Mouse (Mus musculus) neural tube, embryonic 12.5 days (tissue): Measurements from ENCODE around the gene Cngb1. TPM values are rescaled to one million over a fixed set of nuclear protein-coding genes. Genes with fewer than 3 reads are reported as not detected.
"Not testable (repeated sequence)": the region's sequence is repeated elsewhere in the genome, so short reads cannot be mapped to it uniquely, and the experiment has no call there.

Experiments used
- ATAC-seq: fragments of 200-750 bp; cut with Nextera tagmentation; 2 replicates; pipeline ENCODE4 v1.8.0; 2017; ENCODE audit warnings: low read depth, mild to moderate bottlenecking, moderate TSS enrichment, moderate library complexity; ENCODE audit not compliant: low FRiP score
- H3K27ac ChIP-seq: fragments of 300-500 bp; sonication (generic); 2 replicates; pipeline ENCODE4 v1.5.1; 2016
- H3K27me3 ChIP-seq: fragments of 300-500 bp; sonication (generic); replicated peaks from 2 replicates; pipeline ENCODE4 v1.6.1; 2016; ENCODE audit warnings: mild to moderate bottlenecking
- H3K36me3 ChIP-seq: fragments of 300-500 bp; sonication (generic); 2 replicates; pipeline ENCODE4 v1.6.1; 2016; ENCODE audit warnings: mild to moderate bottlenecking
- H3K4me1 ChIP-seq: fragments of 300-500 bp; sonication (generic); 2 replicates; pipeline ENCODE4 v1.6.1; 2016
- H3K4me2 ChIP-seq: fragments of 300-500 bp; sonication (generic); replicated peaks from 2 replicates; pipeline ENCODE4 v1.6.1; 2016; ENCODE audit warnings: mild to moderate bottlenecking
- H3K4me3 ChIP-seq: fragments of 300-500 bp; sonication (generic); 2 replicates; pipeline ENCODE4 v1.5.1; 2016
- H3K9ac ChIP-seq: fragments of 300-500 bp; sonication (generic); 2 replicates; pipeline ENCODE4 v1.6.1; 2016; ENCODE audit warnings: mild to moderate bottlenecking
- H3K9me3 ChIP-seq: fragments of 300-500 bp; sonication (generic); 2 replicates; pipeline ENCODE4 v1.6.1; 2016; ENCODE audit warnings: mild to moderate bottlenecking
- WGBS: fragments of 180-500 bp; shearing (Covaris S2); methylation state at CpG from one replicate; pipeline ENCODE4 v1.1.7; 2016; 5-methylcytosine and 5-hydroxymethylcytosine counted together
- polyA plus RNA-seq: library from polyadenylated mRNA; unstranded; fragments of >200 nt; fragmentation: Nextera tagmentation; extraction: Ambion mirVana; gene quantifications from 2 replicates; pipeline ENCODE4 v1.2.1, GENCODE M21; 2016

Gene Cngb1
- polyA plus RNA-seq, 1 experiment from 2014 or later = 0.85 TPM

DNA sequence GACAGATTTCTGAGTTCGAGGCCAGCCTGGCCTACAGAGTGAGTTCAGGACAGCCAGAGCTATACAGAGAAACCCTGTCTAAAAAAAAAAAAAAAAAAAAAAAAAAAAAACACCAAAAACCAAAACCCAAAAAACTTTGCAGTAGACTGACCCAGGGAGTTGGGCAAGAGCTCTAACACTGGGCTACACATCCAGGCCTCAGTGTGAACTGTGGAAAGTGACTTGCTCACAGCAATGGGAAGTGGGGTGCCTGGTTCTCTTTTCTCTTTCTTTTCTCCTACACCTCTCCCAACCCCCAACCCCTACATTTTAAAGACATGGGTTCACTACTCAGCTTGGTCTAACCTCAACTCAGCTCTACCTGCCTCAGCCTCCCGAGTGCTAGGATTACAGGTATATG lies 44.2 kb downstream of the Cngb1 start:
- Histone ChIP-seq H3K9ac (no peak overlapping the region), H3K9me3 (no peaks in the 10 kb centered on the region), H3K27me3 (0 out of 2 replicates have a peak, but pooled peaks cover 2% of the 10 kb centered on the region), H3K27ac (no peak overlapping the region), H3K36me3 (no peaks in the 10 kb centered on the region), H3K4me1 (no peaks in the 10 kb centered on the region), H3K4me3 (no peak overlapping the region), H3K4me2 (no peak overlapping the region)
- no peak for ATAC-seq
- 86% methylated on average over 2 of the region's 2 CpGs for WGBS

DNA sequence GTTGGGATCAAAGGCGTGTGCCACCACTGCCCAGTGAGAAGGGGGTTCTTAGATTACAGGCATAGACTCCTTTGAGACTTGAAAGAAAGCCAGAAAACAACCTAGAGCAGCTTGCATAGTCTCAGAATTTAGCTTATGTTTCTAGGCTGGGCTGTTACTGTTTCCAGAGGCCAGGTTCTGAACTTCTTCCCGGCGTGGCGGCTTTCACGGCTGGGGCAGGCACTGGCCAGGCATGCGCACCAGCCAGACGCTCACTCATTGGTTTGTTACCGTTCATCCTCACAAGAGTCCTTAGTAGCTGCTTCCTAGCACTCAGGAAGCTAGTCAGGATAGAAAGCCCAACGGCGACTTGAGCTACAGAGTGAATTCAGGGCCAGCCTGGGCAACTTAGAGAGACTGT lies 50.8 kb downstream of the Cngb1 start:
- Histone ChIP-seq H3K27me3 (0 out of 2 replicates have a peak, but pooled peaks cover 2% of the 10 kb centered on the region), H3K27ac (no peak overlapping the region), H3K4me3 (no peak overlapping the region), H3K4me1 (no peaks in the 10 kb centered on the region), H3K4me2 (no peak overlapping the region), H3K36me3 (no peaks in the 10 kb centered on the region), H3K9ac (no peak overlapping the region), H3K9me3 (no peaks in the 10 kb centered on the region)
- WGBS = 83% methylated on average over 10 of the region's 10 CpGs
- ATAC-seq = no peak

DNA sequence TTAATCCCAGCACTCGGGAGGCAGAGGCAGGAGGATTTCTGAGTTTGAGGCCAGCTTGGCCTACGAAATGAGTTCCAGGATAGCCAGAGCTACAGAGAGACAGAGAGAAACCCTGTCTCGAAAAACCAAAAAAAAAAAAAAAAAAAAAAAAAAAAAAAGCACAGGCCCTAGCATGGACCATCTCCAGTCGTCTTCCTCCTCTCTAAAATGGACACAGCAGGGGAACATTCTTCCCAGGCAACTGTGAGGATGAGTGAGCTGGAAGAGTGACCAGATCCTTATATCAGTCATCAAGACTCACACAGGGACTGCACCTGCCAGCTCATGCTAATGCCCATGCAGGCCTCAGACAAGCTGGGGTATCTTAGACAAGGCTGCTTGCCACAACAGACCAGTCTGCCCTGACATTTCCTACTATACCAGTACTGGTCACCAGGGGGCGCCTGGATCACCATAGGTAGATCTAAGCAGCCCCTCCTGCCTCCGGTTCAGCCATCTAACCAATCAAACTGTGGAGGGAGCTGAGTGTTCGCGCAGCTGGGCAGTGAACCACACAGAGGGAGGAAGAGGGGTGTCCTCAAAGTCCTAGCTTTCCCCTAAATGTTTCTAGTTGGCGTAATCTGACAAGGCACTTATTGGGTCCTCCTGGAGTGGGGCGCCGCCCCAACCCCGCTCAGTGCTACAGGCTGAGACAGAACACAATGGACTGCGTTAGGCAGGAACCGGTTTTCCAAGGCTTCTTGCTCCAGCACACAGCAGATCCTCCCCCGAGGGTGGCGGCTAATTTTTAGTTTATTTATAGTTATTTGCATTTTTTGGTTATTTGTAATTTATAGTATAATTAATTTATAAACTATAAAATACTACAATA lies 51.6 kb downstream of the Cngb1 start:
- Histone ChIP-seq H3K9me3 (no peaks in the 10 kb centered on the region), H3K27me3 (0 out of 2 replicates have a peak, but pooled peaks cover 2% of the 10 kb centered on the region), H3K4me1 (no peaks in the 10 kb centered on the region), H3K27ac (no peak overlapping the region), H3K4me2 (peak overlapping the region; percentile 54), H3K9ac (no peak overlapping the region), H3K36me3 (no peaks in the 10 kb centered on the region), H3K4me3 (0 out of 2 replicates have a peak overlapping the region, but pooled peaks have one; percentile 24)
- ATAC-seq = peak; percentile 92
- WGBS = 22% methylated on average over 16 of the region's 16 CpGs

DNA sequence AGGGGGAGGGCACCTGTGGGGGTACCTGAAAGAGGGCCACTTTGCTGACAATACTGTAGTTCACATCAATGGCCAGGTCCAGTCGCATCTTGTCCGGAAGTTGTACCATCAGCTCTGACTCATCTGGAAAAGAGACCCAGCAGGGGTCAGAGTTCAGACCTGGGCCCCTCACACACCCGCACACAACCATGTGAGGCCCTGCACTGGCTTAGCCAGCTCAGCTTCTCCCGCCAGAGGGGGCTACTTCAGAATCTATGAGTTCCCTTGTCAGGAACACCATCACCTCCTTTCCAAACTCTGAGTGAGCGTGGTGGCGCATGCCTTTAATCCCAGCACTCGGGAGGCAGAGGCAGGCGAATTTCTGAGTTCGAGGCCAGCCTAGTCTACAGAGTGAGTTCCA lies 54.3 kb downstream of the Cngb1 start:
- ATAC-seq = no peak
- Histone ChIP-seq H3K4me2 (no peak overlapping the region), H3K9me3 (no peaks in the 10 kb centered on the region), H3K27me3 (no peaks in the 10 kb centered on the region), H3K27ac (no peak overlapping the region), H3K9ac (no peak overlapping the region), H3K4me1 (no peaks in the 10 kb centered on the region), H3K4me3 (no peak overlapping the region), H3K36me3 (no peaks in the 10 kb centered on the region)
- 66% methylated on average over 9 of the region's 9 CpGs for WGBS

DNA sequence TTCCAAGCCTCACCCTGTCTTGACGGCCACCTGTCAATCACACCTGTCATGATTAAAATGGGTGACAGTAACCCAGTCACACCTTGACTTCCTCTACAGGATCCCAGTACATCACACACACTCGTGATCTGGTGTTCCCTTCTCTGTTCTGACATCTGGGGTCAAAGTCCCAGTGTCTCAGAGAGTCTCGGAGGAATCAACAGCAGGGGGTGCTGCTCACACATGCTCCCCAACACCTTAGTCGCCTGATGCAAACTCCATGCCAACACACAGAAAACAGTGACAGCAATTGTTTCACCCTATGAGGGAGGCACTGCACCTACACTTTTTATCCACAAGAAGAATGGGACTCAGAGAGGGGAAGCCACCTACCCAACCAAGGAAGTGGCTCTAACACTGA lies 56.5 kb downstream of the Cngb1 start:
- 63% methylated on average over 4 of the region's 4 CpGs for WGBS
- Histone ChIP-seq H3K4me2 (no peak overlapping the region), H3K4me3 (no peak overlapping the region), H3K9ac (no peak overlapping the region), H3K27ac (no peak overlapping the region), H3K4me1 (peaks cover 6% of the 10 kb centered on the region; the same call in 1 of the 2 replicates), H3K27me3 (no peaks in the 10 kb centered on the region), H3K36me3 (no peaks in the 10 kb centered on the region), H3K9me3 (no peaks in the 10 kb centered on the region)
- no peak for ATAC-seq

DNA sequence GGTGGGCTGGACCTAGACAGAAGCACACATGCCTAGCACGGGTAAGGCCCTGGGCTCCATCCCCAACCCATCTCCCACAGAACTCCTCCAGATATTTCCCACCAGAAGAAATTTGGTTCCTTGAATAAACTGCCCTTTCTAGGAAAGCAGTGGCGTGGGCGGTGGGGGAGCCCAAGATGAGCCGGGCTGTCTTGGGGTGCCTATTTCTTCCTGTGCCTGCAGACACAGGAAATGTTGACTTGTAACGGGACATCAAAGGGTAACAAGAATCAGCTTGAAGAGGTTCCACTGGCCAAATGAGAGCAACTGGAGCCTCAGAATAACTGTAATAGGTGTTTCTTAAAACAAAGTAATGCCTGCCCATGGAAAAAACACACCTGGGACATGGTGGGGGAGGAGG lies 59.1 kb downstream of the Cngb1 start:
- no peaks in the 10 kb centered on the region for H3K27me3 ChIP-seq
- H3K4me2 ChIP-seq = no peak overlapping the region
- H3K4me1 ChIP-seq = peaks cover 26% of the 10 kb centered on the region
- no peak for ATAC-seq
- no peak overlapping the region for H3K4me3 ChIP-seq
- no peaks in the 10 kb centered on the region for H3K9me3 ChIP-seq
- WGBS = 82% methylated on average over 5 of the region's 5 CpGs
- H3K27ac ChIP-seq = no peak overlapping the region
- no peaks in the 10 kb centered on the region for H3K36me3 ChIP-seq
- H3K9ac ChIP-seq = no peak overlapping the region

DNA sequence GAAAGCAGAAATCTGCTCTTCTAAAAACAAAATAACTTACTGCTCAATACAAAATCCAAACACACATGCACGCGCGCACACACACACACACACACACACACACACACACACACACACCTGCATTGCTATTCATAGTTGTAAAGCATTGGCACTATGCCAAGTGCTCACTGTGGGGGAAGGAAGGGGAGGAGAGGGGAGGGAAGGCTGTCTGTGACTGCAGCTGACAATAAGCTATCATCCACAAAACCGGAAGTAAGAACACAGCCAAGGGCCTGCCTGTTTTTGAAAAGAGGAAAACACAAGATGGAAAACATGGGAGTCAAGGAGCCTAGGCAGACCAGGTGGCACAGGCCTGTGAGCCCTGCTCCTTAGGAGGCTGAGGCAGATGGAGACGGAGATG lies 61.2 kb downstream of the Cngb1 start:
- H3K9me3 ChIP-seq = no peaks in the 10 kb centered on the region
- no peak overlapping the region for H3K9ac ChIP-seq
- peaks cover 36% of the 10 kb centered on the region for H3K4me1 ChIP-seq
- ATAC-seq = no peak
- 65% methylated on average over 5 of the region's 5 CpGs for WGBS
- H3K4me3 ChIP-seq = no peak overlapping the region
- no peaks in the 10 kb centered on the region for H3K36me3 ChIP-seq
- H3K4me2 ChIP-seq = no peak overlapping the region
- no peaks in the 10 kb centered on the region for H3K27me3 ChIP-seq
- H3K27ac ChIP-seq = peak overlapping the region; percentile 60

DNA sequence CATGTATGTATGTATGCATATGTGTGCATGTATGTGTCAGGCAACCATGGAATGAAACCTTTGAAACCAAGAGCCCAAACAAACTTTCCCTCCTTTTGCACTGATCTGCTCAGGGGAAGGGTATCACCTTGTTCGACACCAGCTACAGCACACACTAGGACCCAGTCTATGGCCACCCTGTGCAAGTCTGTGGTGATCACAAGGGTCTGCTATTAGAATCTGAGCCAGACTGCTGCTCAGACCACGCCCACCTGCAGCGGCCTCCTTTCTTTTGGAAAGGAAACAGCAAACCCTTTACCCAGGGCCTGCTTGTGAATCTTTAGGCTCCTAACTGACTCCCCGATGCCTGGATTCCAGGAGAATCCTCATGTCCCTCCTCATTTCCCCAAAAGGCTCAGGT lies 62.5 kb downstream of the Cngb1 start:
- Histone ChIP-seq H3K4me2 (no peak overlapping the region), H3K27ac (peak overlapping the region; percentile 86), H3K4me1 (peaks cover 36% of the 10 kb centered on the region), H3K27me3 (no peaks in the 10 kb centered on the region), H3K9me3 (no peaks in the 10 kb centered on the region), H3K4me3 (no peak overlapping the region), H3K9ac (no peak overlapping the region), H3K36me3 (no peaks in the 10 kb centered on the region)
- peak; percentile 69 for ATAC-seq
- 64% methylated on average over 4 of the region's 4 CpGs for WGBS

DNA sequence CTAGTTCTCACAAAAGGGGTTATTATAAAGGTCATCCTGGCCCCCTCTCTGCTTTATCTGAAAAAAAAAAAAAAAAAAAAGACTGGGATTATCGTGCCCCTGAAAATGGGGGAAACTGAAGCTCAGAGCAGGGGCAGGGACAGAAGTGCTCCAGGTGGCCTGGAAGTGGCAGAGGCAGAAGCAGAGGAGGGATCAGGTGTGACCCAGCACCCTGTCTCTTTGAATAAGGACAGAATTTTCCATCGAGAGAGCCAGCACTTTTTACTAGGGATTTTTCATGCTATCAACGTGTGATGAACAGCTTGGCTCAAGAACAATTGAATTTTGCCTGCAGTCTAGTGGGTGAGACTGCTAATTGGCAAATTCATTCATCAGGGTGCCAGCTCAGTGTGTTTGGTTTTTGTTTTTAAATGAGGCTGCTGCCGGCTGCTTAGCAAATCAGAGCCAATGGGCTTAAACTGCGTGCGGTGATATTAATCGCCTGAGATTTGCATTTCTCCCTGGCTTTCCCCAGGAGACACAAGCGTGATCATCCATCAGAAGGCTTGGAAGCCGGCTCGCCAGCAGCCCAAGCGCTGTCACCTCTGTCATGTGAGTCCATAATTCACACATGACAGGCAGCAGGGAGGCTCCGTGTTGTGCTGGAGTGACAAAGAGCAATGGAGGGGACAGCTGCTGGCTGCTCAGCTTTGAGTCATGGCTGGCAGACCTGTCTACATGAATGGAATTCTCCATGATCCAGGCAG lies 63.4 kb downstream of the Cngb1 start:
- Histone ChIP-seq H3K9me3 (no peaks in the 10 kb centered on the region), H3K27ac (peak overlapping the region; percentile 86), H3K36me3 (no peaks in the 10 kb centered on the region), H3K9ac (0 out of 2 replicates have a peak overlapping the region, but pooled peaks have one; percentile 18), H3K27me3 (no peaks in the 10 kb centered on the region), H3K4me3 (no peak overlapping the region), H3K4me1 (peaks cover 36% of the 10 kb centered on the region), H3K4me2 (peak overlapping the region; percentile 27; the same call in 1 of the 2 replicates)
- WGBS = 11% methylated on average over 12 of the region's 12 CpGs
- peak; percentile 95 for ATAC-seq

DNA sequence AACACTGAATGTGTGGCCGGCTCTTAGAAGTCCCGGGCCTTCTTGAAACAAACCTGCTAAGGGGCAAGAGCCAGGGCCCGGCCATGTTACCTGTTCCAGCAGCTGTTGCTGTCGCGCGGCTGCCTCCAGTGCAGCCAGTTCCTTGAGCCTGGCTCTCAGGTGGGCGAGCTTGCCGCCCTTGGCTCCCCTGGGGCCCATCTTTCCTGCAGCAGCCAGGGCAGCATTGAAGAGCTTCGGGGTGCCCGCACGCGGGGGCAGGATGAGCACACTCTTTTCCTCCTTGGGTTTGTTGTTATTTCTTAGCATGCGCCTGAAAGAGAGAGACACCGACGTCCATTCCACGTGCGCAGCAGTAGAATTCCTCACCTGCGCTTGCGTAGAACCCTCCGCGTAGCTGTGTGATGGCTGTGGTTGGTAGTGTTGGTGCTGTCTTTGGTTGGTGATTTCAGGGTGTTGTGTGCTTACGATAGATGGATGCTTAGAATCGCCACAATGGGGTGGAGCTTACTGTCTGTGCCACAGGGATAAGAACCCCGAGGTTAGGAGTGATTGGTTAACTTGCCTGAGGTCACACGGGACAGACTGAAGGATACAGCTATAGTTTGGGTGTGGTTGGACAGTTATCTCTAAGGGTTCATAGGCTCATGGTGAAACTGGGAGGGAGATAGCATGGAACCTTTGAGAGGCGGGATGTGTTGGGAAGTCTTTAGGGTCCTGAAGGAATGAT lies 64.1 kb downstream of the Cngb1 start:
- Histone ChIP-seq H3K4me3 (no peak overlapping the region), H3K9me3 (no peaks in the 10 kb centered on the region), H3K27me3 (no peaks in the 10 kb centered on the region), H3K4me2 (no peak overlapping the region), H3K27ac (peak overlapping the region; percentile 86), H3K36me3 (no peaks in the 10 kb centered on the region), H3K9ac (no peak overlapping the region), H3K4me1 (peaks cover 36% of the 10 kb centered on the region)
- 83% methylated on average over 26 of the region's 26 CpGs for WGBS
- no peak for ATAC-seq

DNA sequence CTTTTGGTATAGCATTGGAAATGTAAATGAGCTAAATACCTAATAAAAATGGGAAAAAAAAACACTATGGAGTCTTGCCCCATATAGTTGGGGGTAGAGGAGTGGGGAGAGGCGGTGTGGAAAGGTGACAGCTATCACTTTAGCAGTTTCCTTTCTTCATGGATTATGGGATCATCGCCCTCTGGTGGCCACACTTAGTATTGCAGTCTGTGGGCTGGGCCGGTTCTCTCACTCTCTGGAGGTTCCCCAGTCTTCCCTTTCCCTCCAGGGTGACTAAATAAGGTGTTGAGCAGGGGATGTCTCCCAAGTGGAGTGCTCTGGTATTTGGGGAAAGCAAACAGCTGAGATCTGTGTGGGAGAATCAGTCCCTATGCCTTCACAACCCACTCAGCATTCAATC lies 70.7 kb downstream of the Cngb1 start:
- no peak overlapping the region for H3K27ac ChIP-seq
- 5% methylated on average over 3 of the region's 3 CpGs for WGBS
- ATAC-seq = peak; percentile 41; the same call in 1 of the 2 replicates
- no peaks in the 10 kb centered on the region for H3K27me3 ChIP-seq
- H3K4me3 ChIP-seq = no peak overlapping the region
- H3K4me1 ChIP-seq = no peaks in the 10 kb centered on the region; the same call in 1 of the 2 replicates
- H3K9me3 ChIP-seq = no peaks in the 10 kb centered on the region
- no peaks in the 10 kb centered on the region for H3K36me3 ChIP-seq
- no peak overlapping the region for H3K9ac ChIP-seq
- no peak overlapping the region for H3K4me2 ChIP-seq

DNA sequence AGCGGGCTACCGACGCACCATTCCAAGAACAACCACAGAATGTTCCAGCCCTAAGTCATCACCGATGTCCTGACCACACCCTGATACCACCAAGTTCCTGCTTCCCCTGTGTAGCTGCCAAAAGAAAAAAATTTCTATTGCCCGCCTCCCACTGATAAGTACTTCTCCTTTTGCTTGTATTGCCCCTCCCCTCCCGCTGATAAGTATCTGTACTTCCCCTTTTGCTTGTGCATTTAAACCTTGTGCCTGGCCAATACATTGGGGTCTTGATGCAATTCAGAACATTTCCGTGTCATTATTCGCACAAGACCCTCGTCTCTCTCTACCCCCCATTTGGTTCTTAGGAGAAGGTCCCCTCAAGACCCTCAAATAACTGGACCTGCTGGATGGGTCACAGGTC lies 76.3 kb downstream of the Cngb1 start:
- WGBS = 94% methylated on average over 9 of the region's 9 CpGs
- H3K9me3 ChIP-seq, ATAC-seq, H3K27ac ChIP-seq, H3K4me1 ChIP-seq, H3K27me3 ChIP-seq, H3K9ac ChIP-seq, H3K36me3 ChIP-seq, H3K4me2 ChIP-seq, H3K4me3 ChIP-seq: not testable (repeated sequence)
